Mouse (Mus musculus) induced T-regulatory cell, adult 2 months (primary cell): Measurements from ENCODE around the gene Cacna2d2.
"Not testable (repeated sequence)": the region's sequence is repeated elsewhere in the genome, so short reads cannot be mapped to it uniquely, and the experiment has no call there.

ENCODE experiments used
- DNase-seq: peaks from one replicate; pipeline ENCODE4 v3.0.0-alpha.2; 2012; ENCODE audit warnings: low read depth

The Cacna2d2 gene

DNA sequence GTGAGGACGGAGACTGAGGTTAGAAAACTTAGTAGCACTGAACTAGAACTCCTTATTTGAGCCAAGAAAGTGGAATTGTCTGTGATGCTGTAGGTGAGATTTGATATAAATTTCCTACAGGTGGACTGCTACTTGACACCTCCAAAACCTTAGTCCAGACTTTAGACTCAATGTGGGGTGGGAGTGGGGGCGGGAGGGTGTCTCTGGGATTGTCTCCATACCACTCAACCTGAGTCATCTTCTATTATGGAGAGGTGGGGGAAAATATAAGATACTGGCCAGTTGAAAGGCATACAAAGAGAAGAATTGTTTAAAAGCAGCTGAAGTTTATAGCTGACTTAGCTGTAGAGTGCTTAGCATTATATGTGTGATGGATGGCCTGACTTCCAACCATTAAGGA lies 156.3 kb downstream of the Cacna2d2 start:
- no peak for DNase-seq

DNA sequence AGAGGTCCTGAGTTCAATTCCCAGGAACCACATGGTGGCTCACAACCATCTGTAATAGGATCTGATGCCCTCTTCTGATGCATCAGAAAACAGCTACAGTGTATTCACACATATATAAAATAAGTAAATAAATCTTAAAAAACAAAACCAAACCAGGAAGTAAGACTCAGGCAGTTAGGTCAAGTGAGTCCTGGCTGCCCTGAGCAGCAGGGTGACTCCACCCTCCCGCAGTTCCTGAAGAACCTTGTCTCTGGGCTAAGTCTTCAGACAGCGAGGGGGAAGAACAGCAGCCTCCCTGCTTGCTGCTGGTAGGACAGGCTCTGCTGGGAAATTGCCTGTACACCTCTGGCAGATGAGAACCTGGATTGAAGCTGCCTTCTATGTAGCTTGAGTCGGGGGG lies 156.9 kb downstream of the Cacna2d2 start:
- DNase-seq, result peak; percentile 35

DNA sequence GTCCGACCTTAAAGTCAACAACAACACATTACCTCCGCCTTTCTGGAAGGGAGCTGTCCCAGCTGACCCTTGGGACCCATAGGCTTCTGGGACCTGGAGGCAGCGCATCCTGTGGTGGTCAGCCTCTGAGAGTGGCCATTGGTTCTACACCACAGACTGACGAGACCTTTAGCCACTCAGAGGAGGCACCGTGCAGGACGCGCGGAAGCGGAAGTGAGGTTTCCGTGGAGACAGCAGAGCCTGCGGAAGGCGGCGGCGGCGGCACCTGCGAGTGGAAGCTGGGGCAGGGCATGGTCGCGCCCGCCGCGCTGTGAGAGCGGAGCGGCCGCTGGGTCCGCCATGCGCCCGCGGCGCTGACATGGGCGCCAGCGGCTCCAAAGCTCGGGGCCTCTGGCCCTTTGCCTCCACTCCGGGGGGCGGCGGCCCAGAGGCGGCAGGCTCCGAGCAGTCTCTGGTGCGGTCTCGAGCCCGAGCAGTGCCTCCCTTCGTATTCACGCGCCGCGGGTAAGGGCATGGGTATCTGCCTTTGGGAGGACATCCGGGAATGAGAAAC lies 163.7 kb downstream of the Cacna2d2 start, which contains the start of gene Tusc2:
Gene Tusc2 (plus strand): TSS at position 227 of the 553 bp plus-strand sequence.
- peak; percentile 96 for DNase-seq

DNA sequence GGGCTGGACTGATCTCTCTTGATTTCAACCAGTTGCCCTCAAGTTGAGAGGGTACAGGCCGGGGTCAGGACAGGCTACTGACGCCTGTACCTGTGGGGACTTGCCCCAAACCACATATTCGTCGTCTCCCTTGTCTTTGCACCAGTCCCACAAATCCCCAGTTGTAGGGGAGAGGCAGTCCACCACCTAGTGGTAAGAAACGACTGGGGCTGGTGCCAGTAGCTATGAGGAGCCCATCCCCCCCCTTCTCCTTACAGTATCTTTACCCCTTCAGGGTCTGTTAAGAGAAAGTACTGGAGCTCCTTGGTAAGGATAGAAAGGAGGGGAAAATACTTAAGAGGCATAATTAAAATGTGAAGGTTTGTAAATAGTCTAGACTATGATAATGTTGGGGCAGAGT lies 166.1 kb downstream of the Cacna2d2 start:
- peak; percentile 56 for DNase-seq

DNA sequence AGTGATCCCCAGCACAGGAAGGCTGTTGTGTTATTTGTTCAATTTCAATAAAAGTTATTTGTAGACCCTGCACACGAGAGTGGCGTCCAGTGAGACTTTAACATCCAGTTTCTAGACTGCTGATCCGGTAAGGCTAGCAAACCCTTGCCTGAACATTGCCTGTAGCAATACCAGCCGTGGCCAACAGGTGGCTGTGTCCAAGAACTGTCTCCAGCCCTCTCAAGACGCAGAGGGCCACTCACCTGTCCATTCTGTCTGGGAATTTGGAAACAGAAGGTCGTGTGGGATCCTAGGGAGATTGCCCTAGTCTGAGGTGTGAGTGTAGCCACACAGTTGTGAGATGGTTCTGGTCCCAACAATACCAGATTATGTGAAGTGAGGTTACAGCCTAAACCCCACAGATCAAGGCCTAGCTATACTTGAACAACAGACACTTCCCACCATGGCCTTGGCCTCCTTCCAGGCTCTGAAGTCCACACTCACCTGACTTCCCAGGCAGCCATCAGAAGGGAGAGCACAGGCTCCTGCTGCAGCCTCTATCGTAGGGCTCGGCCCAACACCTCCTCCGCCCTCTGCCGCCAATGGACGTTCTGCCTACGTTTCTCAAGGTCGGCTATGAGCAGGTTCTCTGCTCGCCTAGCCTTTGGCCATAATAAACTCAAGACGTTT lies 166.8 kb downstream of the Cacna2d2 start:
- DNase-seq, result peak; percentile 89

DNA sequence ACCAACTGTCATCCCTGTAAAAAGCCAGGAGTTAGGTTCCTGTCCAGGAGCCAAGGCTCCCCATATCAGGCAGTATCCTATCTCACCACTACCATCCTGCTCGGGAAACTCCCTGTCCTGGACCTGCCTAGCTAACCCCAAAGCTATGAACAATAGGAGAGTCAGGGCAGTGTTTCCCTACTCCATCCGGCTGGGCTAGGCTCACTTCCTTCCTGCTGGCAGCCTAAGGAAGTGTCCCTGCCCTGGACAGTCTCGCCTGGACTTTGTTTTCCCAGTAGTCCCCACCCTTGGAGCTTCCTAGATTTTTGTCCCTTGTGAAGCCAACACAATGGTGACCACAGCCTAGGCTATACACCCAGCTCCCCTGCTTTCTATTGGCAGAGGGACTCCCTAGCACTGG lies 167.4 kb downstream of the Cacna2d2 start:
- DNase-seq, result no peak

DNA sequence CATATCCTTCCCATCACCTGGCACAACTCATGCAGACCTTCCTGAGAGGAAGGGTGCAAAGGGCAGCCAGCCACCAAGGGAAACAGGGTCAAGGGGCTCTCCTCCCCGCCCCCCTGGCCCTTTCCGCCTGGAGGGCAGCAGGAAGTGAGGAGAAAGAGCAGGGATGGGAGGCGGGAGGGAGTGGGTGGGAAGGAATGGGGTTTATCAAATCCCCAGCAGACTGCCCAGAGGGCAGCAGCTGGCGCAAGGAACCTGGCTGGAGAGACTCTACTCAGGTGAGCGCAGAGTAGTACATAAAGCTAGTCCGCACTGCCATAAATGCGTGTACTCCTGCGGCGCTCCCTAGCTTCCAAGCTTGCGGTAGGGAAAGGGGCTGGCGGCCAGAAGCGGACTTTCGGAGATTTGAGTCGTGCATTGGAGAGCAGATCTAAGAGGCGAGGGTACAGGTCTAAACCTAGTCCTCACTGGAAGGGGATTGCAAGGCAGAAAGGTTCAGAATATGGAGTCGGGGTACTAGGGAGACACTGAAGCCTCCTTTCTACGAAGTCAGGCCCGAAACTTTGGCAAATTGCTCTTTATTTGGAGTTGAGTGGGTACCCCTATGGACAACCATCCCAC lies 168.4 kb downstream of the Cacna2d2 start, which contains the start of gene Hyal2:
Gene Hyal2 (plus strand): TSS at position 244 of the 618 bp plus-strand sequence.
- DNase-seq, result no peak

DNA sequence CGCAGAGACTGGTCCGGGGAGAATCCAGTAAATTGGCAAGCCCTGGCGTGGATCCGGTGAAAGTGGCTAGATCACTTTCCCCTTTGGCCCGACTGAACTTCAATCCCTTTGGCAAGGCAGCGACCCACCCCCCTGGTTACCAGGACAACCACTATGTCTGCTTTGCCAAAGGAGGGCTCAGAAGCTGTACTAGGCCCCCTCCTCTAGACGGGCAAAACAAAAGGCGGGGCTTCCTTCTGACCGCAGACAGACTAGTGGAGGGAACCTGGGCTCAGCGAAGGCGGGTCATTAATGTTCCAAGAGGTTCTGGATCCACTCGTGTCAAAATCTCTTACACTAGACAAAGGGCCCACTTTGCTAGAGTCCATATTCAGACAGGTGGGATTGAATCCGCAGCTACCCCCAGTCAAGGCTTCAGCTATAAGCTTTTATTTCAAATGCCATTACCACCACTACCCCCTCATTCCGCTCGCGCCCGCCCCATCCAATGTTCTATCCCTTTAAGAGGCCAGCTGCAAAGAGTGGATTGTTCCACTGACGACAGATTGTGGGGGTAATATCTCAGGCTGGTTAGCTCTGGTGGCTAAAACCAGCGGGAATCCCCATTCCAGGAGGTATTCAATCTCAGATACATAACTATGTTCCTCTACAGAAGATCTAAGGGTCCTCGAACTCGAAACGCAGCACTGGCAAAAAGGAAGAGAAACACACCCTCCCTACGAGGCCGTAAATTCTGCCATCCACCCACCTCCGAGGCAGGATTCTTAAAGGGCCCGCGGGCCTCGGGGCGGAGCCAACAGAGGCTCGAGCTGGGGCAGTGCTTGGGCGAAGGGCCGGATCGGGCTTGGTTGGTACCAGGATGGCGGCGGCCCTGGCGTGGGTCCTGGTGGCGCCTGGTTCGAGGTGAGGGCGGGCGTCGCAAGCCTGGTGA lies 169.2 kb downstream of the Cacna2d2 start:
- peak; percentile 93 for DNase-seq

DNA sequence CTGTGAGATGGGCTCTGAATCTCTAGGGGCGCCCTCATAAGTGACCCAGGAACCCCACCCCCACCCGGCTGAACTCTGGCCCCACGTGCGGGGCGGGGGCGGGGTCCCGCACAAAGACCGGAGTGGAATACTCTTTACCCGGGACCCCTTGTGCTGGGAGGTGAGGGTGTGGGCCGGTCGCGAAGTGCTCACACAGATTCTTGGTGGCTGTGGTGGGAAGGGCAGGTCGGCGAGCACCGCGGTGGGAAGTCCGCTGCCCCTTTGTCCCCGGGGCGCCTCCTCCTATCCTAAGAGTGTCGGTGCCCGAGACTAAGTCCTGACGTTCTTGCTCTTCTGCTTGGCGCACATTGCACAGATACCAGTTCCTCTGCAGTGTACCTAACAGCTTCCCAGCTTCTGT lies 169.9 kb downstream of the Cacna2d2 start:
- no peak for DNase-seq

DNA sequence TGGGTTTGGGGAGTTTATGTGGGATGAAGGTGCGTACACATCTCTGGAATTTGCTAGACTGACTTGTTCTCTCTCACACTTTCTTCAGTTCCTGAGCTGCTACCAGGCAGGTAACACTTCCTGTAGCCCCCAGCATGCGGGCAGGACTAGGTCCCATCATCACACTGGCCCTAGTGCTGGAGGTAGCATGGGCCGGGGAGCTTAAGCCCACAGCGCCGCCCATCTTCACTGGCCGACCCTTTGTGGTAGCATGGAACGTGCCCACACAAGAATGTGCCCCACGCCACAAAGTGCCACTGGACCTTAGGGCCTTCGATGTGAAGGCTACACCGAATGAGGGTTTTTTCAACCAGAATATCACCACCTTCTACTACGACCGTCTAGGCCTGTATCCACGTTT lies 170.6 kb downstream of the Cacna2d2 start:
- DNase-seq, result no peak

DNA sequence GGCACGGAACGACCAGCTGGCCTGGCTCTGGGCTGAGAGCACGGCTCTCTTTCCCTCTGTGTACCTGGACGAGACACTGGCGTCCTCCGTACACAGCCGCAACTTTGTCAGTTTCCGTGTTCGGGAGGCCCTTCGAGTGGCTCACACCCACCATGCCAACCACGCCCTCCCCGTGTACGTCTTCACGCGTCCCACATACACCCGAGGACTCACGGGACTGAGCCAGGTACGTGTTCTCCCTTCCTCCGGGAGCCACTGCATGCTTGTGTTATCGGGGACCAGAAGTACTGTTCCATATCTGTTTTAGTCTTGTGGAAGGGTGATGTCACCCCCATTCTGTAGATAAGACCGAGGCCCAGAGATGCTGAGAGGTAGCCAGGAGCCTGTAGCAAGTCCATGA lies 171.4 kb downstream of the Cacna2d2 start:
- no peak for DNase-seq

DNA sequence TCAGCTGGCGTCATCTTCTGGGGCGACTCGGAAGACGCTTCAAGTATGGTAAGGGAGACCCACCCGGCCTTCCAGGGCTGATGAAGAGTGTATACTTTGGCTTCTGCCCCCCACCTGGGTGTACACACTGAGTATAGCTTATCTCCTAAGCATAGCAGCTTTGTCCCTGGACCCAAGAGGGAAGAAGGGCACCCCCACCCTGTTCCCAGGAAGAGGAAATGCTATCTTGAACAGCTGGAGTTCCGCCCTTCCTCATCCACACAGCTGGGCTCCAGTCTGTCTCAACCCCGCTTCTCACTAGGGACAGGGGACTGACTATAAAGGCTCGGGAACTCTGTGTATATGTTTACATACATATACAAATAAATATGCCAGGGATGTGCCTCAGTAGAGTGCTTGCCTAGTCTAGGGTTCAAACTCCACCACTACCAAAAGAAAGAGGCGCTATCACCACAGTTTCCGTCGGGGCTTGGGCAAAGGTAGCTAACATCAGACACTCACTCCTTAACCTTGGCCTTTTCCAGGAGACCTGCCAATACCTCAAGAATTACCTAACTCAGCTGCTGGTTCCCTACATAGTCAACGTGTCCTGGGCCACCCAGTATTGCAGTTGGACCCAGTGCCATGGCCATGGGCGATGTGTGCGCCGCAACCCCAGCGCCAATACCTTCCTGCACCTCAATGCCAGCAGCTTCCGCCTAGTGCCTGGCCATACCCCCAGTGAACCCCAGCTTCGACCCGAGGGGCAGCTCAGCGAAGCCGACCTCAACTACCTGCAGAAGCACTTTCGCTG lies 172.3 kb downstream of the Cacna2d2 start:
- DNase-seq, result no peak

DNA sequence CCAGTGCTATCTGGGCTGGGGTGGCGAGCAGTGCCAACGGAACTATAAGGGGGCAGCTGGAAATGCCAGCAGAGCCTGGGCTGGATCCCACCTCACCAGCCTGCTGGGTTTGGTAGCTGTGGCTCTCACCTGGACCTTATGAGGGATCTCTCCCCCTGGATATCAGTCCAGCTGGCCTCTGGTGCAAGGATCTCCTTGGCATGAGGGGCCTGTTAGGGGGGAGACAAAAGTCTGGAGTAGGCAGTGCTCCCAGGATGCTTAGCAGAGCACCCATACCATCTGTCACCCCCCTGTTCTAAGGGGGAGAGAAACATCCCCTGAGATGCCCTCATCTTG lies 172.9 kb downstream of the Cacna2d2 start:
- DNase-seq, result no peak

DNA sequence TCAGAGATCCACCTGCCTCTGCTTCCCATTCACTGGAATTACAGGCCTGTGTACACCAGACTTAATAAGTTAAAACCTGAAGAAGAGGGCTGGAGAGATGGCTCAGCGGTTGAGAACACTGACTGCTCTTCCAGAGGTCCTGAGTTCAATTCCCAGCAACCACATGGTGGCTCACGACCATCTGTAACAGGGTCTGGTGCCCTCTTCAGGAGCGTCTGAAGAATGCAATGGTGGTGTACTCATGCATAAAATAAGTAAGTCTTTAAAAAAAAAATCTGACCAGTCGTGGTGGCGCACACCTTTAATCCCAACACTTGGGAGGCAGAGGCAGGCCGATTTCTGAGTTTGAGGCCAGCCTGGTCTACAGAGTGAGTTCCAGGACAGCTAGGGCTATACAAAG lies 174.4 kb downstream of the Cacna2d2 start:
- DNase-seq, result not testable (repeated sequence)

DNA sequence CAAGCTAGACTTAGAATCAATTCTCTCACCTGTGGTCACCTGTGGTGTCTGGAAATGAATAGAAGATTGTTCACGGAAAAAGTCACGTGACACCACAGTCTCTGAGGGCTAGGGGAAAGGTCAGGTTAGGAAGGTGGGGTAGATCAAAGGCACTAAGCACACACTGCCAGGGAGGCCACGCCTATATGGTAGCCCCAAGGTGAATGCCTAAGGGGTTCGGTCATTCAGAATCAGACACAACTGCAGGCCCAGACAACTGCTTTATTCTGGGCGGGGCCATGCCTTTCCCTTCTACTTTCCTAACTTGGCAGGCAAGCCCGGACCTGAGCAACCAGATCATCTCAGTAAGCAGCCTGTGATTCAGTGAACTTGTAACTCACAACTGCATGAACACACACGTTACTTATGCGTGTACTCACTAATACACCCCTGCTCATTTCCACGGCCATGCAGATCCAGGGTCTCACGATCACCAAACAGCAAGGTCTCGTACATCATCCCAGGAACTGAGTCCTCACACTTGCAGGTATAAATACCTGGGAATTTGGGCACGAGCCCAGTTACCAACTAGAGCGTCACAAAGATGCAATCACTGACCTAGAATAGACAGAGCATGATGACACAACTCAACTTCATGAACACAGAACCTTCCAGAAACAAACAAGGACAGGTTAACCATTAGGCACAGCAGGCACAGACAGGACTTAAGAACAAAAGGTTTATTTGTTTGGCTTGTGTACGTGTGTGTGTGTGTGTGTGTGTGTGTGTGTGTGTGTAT lies 176.4 kb downstream of the Cacna2d2 start:
- peak; percentile 38 for DNase-seq

DNA sequence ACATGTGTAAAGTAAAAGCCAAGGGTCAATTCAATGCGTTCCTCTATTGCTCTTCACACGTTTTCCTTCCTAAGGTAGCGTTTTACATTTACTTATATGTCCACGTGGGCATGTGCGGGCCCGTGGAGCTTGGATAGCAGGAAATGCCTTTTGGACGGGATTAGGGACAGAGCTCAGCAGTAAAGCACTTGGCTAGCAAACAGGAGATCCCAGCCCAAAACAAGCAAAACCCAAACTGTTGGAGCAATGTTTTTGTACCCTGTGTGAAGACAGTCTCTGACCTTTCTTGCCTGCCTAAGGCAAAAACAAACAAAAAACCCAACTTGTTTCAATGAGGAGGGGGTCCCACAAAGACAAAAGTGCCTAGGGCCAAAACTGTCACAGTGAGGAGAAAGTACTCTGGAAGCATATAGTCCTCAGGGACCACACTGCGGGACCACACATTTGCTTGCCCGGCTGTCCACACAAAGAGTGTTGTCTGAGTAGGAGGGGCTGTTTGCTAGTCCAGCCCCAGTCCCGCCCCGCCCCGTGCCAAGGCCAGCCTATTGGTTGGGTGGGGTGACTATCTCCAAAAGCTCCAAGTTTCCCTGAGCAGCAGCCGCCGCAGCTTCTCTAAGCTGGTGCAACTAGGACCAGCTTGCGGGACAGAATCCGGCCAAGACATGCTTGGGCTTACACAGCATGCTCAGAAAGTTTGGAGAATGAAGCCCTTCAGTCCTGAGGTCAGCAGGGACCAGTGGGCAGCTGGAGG lies 177.1 kb downstream of the Cacna2d2 start, which contains the start of gene Hyal1:
Gene Hyal1 (plus strand): TSS at position 571 of the 751 bp plus-strand sequence.
- DNase-seq, result no peak

DNA sequence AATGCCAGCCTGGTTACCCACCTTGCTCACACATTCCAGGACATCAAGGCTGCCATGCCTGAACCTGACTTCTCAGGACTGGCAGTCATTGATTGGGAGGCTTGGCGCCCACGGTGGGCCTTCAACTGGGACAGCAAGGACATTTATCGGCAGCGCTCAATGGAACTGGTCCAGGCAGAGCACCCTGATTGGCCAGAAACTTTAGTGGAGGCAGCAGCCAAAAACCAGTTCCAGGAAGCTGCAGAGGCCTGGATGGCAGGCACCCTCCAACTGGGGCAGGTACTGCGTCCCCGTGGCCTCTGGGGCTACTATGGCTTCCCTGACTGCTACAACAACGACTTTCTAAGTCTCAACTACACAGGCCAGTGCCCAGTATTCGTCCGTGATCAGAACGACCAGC lies 178.5 kb downstream of the Cacna2d2 start:
- no peak for DNase-seq

DNA sequence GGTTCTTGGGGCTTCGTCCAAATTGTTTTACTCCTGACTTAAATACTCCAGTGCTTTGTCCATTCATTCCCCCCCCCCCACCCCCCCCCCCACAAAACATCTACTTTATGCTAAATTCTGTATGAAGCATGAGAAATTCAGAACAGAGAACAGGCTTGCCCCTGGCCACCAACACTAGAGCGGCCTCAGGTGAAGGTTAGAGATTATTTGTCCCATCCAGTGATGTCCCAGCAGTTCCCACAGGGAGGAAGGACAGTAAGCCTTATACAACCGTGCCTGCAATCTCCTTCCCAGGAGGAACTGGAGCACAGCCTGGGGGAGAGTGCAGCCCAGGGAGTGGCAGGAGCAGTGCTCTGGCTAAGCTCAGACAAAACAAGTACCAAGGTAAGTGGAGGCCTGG lies 179.2 kb downstream of the Cacna2d2 start, which contains the start of gene Naa80:
Gene Naa80 (plus strand): TSS at position 301 of the 400 bp plus-strand sequence.
- no peak for DNase-seq
